Mouse (Mus musculus): Measurements from ENCODE around the gene Sar1b.
A peak's percentile ranks its signal among the peaks of the same experiment; 100 is the strongest.
"Not testable (repeated sequence)": the region's sequence is repeated elsewhere in the genome, so short reads cannot be mapped to it uniquely, and the experiment has no call there.

The Sar1b gene

DNA sequence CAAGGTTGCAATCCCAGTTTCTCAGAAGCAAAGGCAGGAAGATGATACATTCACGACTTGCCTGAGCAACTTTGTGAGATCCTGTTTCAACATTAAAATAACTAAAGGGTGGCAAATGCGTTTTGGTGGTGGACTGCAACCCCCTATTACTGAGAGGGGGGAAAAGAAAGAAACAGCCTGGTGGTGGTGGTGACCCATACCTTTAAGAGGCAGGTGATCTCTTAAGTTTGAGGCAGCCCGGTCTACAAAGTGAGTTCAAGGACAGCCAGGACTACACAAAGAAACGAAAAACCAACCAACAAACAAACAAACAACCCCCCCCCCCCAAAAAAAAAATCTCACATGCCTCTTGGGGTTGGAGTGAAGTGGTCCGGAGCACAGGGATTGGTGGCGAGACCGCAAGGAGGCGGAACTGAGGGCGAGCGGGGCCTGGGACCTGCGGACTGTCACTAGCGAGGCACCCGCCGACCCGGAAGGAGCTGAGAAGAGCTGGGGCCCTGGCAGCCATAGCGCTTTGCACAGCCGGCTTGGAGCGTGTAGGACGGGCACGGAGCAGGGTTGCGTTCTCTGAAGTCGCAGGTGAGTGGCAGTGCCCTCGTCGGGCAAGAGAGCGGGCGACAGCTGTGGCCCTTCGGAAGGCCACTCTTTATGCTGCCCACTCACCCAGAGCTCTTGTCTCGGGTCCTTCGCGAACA, at the start of gene Sar1b, which contains the start of gene Sec24a:
TSS of gene Sar1b (plus strand) at position 475 of the 695 bp plus-strand sequence.
TSS of gene Sec24a (minus strand) at position 422 of the 695 bp plus-strand sequence.
- peak; percentile 83 for DNase-seq

DNA sequence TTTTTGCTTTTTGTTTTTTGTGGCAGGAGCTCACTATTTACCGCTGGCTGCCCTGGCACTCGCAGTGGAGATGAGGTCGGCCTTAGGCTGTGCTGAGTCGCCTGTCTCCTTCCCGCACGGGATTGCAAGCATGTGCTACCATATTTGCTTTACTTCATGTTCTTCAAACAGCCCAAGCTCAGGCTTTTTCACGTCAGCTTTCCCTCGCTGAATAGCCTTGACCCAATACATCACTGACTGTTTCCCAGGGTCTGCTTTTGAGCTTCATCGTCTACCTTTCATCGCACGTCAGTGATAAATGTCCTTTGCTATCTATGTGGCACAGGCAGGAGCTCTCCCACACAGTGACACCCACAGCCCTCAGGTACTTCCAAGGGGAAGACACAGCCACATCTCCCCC, 42.4 kb upstream of the Sar1b start:
- no peak for DNase-seq

DNA sequence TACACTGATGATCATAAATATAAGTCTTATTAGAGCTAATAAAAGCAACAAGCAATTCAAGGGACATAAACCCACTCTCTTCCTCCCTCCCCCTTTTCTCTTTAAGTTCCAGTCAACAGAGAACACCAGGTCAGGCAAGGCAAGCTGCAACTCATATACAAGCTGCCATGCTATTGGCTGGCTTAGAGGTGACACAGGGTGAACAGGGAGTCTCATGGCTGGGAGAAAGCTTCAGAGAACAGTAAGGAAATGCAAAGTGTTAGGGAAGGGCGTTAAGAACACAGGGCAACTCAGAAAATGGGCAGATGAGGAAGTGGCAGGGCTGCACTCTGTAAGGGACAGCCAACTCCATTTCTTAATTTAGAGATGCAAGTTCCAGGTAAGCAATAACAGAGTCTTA, 30.6 kb upstream of the Sar1b start:
- DNase-seq: no peak

DNA sequence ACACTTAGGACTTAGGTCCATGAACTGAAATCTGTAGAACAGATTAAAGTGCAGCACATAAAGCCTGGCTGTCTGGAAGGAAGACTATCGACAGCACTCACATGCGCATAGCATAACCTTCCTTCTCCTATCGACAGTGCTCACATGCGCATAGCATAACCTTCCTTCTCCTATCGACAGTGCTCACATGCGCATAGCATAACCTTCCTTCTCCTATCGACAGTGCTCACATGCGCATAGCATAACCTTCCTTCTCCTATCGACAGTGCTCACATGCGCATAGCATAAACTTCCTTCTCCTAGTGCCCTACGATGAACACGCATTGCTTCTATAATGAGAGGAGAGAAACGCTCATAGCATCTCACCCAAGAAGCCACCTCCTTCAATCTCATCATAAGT, 29.3 kb upstream of the Sar1b start:
- DNase-seq: not testable (repeated sequence)

DNA sequence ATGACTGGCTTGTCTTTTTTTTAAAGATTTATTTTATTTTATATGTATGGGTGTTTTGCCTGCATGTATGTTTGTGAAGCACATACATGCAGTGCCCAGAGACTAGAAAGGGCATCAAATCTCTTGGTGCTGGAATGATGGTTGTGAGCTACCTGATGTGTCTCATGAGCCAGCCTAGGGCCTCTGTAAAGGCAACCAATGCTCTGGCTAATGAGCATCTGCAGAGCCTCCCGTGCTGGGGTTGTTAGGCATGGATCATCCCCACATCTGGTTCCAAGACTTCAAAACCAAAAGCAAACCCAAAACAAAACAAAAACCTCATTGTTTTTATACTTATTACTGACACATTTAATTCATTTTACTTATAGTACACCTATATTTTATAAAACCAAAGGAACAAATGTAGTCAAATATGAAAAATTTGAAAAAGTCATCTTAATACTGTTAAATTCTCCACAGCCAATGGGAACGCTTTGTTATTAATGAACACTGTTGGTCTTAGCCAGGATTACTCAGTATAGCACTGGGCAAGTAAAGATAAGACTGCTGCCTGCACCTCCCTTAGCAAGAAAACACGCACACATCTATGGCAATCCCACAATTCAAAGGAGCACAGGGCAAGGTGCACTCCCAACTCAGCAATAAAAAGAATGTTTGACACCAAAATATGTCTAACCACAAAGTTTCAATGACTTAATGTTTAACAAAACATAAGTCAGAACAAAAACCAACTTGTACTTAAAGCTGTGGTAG, 24.7 kb upstream of the Sar1b start:
- no peak for DNase-seq

DNA sequence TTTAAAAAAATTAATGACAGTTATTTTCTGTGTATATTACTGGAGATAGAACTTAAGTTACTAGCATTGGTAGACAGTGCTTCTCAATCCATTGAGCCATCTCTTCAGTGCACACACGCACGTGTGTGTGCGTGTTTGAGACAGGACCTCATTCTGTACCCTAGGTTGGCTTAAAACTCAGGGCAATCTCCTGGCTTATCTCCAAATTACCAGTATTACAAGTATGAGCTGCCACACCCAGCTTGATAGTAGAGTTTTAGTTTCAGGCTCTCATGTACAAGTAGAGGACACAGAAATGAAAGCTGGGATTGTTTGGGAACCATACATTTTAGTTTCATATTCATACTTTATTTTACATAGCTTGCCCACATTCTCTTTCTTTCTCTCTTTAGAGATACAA, 22.8 kb upstream of the Sar1b start:
- no peak for DNase-seq

DNA sequence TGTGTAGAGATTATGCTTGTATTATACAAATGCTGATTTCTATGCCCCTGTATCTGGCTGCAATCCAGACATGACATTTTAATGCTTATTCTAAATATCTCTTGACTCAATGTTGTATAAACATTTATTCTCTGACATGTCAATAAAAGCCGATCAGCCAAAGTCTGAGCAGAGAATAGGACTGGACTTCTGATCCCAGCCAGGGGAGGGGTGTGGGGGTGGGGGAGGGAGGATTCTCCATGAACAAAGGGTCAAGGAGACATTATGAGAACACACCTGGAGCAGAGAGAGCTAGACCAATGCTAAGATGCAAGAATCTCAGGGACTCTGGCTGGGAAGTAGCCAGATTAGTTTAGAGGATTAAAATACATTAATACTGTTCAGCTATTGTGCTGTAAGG, 17.4 kb upstream of the Sar1b start:
- no peak for DNase-seq

DNA sequence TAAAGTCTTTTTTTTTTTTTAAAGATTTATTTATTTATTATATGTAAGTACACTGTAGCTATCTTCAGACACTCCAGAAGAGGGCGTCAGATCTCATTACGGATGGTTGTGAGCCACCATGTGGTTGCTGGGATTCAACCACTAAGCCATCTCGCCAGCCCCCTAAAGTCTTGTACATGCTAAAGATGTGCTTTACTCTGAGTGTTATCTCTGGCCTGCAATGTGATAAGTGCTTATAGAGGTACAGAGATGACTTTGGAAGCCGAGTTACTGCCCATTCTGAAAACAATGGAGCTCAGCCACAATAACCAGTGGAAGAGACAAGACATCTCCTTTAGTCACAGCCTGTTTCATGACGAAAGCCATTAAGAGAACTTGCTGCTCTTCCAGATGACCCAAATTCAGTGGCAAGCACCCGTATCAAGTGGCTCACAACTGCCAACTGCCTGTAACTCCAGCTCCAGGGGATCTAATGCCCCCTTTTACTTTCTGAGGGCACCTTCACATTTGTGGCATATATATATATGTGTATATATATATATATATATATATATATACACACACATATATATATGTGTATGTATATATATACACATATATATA, 11.8 kb upstream of the Sar1b start:
- DNase-seq: not testable (repeated sequence)

DNA sequence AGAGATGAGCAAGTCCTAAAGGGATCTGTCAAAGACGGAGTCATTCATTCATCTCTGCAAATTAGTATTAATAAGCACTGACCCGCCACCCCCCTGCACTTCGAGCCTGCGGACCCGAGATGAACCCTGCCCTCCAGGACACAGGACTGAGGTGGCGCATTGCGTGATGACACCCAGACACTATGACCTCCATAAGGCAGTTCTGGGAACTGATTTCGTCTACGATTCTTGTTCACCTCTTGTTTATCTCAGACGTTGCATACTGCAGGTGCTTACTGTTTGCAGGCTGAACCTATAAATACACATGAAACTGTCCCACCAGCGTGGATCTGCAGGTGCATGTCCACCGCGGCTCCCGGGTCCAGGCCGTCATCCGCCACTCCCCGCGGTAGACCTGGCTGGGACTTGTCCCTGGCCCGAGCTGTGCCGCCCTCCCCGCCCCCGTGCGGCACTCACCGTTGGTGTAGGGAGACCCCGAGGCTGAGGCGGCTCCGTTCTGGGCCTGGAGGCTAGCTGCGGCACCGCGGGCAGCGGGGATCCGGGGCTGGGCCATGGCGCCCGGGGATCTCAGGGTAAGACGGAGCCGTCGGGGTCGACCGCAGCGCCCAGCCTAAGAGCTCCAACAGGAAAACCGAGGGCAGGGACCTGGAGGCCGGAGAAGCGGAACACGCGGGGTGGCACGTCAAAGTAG, 7.7 kb upstream of the Sar1b start:
- DNase-seq: no peak

DNA sequence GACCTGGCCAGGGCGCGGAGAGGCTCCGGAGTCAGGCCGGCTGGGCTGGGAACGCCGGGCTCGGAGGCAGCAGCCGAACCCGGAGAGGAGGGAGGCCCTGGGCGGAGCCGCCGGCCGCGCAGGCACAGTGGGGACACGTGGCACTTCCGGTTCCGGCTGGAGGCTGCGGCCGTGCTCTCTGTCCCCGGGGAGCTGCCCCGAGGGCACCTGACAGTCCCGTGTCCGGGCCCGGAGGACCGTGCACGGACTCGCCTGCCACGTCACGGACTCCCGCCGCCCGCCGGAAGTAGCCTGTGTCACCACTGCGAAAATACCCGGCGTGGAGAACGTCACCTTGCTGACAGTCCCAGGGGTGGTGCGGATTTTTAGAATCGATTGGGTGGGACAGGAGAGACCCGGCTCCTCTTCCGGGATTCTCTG, 7.1 kb upstream of the Sar1b start:
- DNase-seq: peak; percentile 85

DNA sequence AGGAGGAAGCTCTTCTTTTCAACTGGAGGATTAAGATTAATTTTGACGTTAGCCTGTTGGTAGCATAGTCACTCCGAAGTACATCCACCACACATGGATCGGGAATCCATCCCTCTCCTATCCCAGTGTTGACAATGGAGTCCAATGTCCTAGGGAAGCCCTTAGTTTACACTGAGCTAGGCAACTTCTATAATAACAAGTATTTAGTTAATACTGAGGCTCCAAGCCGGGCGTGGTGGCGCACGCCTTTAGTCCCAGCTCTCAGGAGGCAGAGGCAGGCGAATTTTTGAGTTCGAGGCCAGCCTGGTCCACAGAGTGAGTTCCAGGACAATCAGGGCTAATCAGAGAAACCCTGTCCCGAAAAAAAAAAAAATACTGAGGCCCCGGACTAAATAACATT, 6.5 kb upstream of the Sar1b start:
- no peak for DNase-seq

DNA sequence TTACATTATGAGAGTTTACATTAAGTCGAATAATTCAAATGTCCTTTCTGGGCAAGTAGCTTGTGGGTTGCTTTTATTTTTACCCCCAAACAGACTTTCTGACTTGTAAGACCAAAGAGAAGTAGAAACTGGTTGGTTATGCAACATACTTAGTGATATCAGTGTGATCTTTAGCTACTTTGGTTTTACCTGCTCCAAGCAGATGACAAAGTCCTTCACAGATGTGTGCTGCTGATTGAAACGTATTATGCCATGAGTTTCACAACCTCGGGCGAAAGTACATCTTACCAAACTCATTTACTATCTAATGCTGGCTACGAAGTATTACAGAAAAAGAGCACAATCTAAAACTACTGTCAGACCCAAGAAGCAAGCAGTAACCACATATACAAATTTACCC, 5.9 kb upstream of the Sar1b start:
- DNase-seq: no peak

DNA sequence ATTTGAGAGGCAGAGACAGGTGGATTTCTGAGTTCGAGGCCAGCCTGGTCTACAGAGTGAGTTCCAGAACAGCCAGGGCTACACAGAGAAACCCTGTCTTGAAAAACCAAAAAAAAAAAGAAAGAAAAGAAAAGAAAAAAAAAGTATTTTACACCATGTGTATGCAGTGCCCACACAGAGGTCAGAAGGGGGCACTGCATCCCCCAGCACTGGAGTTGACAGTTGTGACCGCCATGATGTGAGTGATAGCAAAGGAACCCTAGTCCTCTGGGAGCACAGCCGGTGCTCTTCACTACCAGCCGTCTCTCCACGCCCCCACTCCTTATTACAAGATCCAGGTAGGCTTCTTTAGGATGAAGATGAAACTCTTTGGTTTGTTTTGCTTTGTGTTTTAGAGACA, 5.3 kb upstream of the Sar1b start:
- DNase-seq: not testable (repeated sequence)

DNA sequence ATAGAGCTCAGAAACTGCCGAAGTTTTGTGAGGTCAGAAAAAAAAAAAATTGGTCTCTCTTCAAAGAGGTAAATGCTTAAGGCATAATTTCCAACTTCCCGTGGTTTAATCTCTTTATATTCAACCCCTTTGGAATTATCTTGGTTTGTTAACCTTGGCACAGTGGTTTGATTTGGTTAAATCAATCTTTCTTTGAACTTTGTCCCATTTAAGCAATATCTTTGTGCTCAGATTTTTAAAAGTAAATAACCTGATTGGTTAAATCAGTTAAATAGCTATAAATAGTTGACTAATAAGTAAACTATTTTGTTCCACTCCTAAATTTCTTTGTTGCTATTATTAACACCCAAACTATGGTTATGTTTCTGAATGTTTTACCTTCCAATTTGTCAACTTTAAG, 4.2 kb upstream of the Sar1b start:
- no peak for DNase-seq

DNA sequence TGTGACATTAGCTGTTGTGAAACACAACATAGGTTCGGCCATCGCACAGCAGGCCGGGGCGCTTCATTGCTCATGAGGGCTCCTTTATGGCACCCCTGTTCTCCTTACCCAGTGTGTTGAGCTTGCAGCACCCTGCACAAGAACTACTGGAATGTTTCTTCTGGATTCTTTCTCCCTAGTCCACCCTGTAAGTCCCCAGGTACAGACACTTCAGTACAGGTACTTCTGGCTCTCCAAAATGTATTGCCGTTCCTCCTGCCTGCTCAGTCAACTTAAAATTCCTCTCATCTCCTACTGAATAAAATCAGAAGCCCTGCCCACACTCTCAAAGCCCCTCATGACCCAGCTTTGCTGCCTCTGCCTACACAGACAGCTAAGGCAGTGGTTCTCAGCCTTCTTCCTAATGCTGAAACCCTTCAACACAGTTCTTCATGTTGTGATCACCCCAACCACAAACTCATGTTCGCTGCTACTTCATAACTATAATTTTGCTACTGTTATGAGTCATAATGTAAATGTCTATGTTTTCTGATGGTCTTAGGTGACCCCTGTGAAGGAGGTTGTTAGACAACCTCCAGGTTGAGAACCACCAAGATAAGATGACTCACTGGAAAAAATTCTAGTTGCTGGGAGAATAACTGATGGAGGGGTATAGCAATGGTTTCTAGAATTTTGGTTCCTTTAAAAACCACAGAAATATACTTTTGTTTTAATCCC, 3.4 kb upstream of the Sar1b start:
- no peak for DNase-seq

DNA sequence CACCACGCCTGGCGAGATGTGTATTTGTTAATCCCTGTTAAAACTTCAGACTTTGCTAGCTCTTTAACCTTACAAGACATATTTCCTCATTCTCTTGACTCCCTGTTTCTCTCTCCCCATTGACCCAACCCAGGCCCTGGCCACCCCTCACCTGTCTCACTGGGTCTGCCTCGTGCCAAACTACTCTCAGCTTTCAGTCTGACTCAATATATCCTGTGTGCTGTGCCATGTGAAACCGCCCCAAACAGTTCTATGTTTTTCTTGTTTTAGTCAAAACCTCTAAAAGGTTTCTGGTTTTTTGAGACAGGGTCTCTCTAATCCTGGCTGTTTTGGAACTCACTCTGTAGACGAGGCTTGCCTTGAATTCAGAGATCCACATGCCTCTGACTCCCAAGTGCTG, 2.2 kb upstream of the Sar1b start:
- DNase-seq: no peak

DNA sequence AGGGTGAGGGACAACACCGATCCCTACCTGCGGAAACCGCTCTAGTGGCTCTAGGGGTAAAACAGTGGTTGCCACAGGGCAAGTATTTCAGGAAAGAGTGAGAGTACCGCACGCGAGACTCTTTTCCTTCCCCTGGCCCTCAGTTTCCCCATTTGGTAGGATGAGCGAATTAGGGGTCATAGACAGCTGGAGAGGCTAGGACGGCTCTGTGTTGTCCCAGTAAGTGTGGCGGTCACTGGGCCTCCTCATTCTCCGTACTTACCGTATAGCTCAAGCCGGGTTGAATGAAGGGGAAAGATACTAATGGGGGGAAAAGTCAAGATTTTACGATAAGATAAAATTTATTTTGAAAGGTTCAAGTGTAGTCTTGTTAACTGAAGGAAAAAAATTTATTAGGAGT, 468 bp downstream of the Sar1b start:
- no peak for DNase-seq

DNA sequence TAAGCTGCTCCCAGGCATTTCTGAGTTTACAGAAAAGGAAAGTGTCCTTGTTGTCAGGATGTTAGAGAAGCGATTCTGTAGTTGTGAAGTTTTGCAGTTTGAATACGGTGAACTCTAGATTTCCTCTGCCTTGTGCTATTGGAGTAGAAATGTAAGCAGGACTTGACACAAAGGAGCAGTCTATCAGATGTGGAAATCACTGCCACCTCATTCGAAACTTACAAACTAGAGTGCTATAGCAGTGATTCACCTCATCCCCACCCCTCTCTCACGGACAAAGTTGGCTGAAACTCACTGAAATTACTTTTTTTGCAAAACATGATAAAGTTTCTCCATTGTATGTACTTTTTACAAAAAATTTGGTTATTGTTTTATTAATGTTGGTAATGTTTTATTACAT, 1.3 kb downstream of the Sar1b start:
- no peak for DNase-seq

DNA sequence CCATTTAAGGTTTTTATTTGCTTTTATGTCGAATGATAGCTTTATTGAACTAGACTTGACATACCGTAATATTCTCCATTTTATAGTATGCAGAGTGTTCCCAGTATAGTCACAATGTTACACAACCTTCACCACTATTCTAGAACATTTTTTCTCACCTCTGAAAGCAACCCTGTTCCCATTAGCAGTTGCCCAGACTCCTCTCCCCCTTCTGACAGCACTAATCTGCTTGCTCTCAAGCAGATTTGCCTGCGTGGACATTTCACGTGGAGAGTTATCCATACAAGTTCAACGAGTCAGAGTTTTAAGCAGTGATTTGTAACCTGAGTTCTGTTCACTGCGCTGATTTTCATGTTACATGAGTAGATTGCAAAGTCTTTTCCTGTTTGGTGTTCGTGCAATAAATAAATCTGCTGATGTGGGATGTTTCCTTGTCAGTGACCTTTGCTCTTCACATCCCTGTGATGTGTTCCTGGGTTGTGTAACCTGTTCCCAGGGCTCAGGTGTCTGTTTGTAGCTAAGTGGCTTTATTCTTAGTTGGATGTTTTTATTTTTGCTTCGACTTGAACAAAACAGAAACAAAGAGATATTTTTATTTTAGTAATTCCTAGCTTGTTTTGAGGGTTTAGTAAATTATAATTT, 4.2 kb downstream of the Sar1b start:
- no peak for DNase-seq

DNA sequence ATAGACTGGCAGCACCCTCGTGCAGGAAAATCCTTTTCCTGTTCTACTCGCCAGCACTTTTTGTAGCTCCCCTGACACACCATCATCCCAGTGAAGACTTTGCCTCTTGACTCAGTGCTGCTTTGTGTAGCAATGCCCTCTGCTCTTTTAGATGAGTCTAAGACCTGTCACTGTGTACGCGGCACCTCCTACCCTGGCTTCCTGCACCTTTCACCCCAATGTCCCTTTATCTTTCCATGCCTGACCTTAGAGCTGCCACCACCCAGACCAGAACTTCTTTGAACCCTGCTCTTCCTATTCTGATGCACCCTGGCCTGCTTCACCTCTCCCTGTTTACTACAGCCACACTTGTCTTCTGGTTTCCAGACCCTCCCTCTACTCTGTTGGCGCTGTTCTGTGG, 4.8 kb downstream of the Sar1b start:
- DNase-seq: no peak

DNA sequence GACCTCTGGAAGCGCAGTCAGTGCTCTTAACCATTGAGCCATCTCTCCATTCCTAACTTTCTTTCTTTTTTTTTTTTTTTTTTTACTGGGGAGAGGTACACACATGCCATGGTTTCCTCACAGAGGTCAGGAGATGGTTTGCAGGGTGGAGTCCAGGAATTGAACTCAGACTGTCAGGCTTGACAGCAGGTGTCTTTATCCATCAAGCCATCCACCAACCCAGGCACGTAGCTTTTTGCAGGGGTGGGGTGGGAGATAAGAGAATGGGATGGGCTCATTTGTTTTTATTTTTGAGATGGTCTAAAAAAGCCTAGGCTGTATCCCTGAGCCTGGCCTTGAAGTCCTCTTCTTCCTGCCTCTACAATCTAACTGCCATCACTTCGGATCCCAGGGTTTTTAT, 12.0 kb downstream of the Sar1b start:
- DNase-seq: no peak

DNA sequence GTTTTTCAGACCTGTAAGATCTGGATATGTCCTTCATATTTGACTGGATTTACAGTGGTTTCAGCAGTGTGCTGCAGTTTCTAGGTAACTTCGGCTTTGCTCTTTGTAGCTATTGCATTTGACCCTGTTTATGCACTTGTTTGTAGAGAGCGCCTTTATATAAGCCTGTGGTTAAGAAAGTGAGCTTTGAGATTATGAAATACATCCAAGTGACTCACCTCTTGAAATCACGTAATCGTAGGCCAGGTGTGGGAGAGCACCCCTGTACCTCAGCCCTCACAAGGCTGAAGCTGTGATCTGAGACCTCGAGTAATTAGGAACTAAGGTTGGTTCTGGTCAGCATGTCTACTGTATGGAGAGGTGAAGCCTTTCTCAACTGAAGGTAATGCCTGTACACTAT, 14.0 kb downstream of the Sar1b start:
- DNase-seq: no peak
